Mouse (Mus musculus) heart, embryonic 16.5 days (tissue): ENCODE results near the gene Antxr2. TPM values are rescaled to one million over a fixed set of nuclear protein-coding genes. Genes with fewer than 3 reads are reported as not detected.
A peak's percentile ranks its signal among the peaks of the same experiment; 100 is the strongest.

Experiments
- ATAC-seq: fragments of 200-750 bp; cut with Nextera tagmentation; replicated peaks from 2 replicates; pipeline ENCODE4 v1.8.0; 2017; ENCODE audit warnings: moderate number of reproducible peaks; ENCODE audit not compliant: insufficient read depth, low FRiP score; ENCODE audit errors: extremely low read depth
- H3K27ac ChIP-seq: fragments of 300-500 bp; sonication (generic); 2 replicates; pipeline ENCODE4 v1.5.1; 2014; ENCODE audit warnings: mild to moderate bottlenecking, low read length, control low read depth, moderate library complexity
- H3K27me3 ChIP-seq: fragments of 300-500 bp; sonication (generic); 2 replicates; pipeline ENCODE4 v1.6.1; 2014; ENCODE audit warnings: low read length, mixed read lengths; ENCODE audit not compliant: control insufficient read depth, insufficient read depth
- H3K36me3 ChIP-seq: fragments of 300-500 bp; sonication (generic); 2 replicates; pipeline ENCODE4 v1.6.1; 2014; ENCODE audit not compliant: control insufficient read depth, insufficient read depth
- H3K4me1 ChIP-seq: fragments of 300-500 bp; sonication (generic); 2 replicates; pipeline ENCODE4 v1.6.1; 2014; ENCODE audit warnings: low read length, mixed read lengths; ENCODE audit not compliant: control insufficient read depth, insufficient read depth
- H3K4me2 ChIP-seq: fragments of 300-500 bp; sonication (generic); 2 replicates; pipeline ENCODE4 v1.6.1; 2014; ENCODE audit warnings: low read depth, mild to moderate bottlenecking, control low read depth, low read length
- H3K4me3 ChIP-seq: fragments of 300-500 bp; sonication (generic); 2 replicates; pipeline ENCODE4 v1.5.1; 2014; ENCODE audit warnings: mild to moderate bottlenecking, control low read depth, low read length
- H3K9ac ChIP-seq: fragments of 300-500 bp; sonication (generic); 2 replicates; pipeline ENCODE4 v1.6.1; 2014; ENCODE audit warnings: low read length, control low read depth
- H3K9me3 ChIP-seq: fragments of 300-500 bp; sonication (generic); replicated peaks from 2 replicates; pipeline ENCODE4 v1.6.1; 2016; ENCODE audit warnings: low read length; ENCODE audit not compliant: control insufficient read depth
- WGBS: fragments of 180-500 bp; shearing (Covaris S2); extraction: QIAGEN DNeasy Blood & Tissue Kit; methylation state at CpG from one replicate; pipeline ENCODE4 v1.1.7; 2014; 5-methylcytosine and 5-hydroxymethylcytosine counted together
- polyA plus RNA-seq: library from polyadenylated mRNA; unstranded; fragments of >200 nt; fragmentation: Nextera tagmentation; extraction: Ambion mirVana; gene quantifications from 2 replicates; pipeline ENCODE4 v1.2.1, GENCODE M21; 2015

Antxr2 gene
- polyA plus RNA-seq, 1 experiment from 2014 or later: 58.2 TPM

DNA sequence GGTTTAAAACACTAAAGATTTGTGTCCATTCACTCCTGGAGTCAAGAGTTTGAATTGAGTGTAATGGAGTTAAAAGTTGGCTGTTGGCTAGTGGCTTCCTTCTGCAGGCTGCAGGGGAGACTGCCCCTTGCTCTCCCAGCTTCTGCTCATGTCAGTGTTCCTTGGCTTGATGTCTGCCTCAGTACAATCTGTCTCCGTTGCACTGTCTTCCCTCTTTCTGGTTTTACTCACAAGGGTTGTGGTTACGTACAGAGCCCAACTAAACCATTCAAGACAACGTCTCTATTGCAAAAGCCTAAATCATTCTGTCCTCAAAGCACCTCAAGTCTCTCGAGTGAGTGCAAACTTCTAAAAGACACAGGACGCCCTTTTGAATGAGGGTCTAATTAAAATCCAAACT is 73.3 kb downstream of the Antxr2 start:
- H3K27me3 ChIP-seq: no peaks in the 10 kb centered on the region
- no peak overlapping the region for H3K4me3 ChIP-seq
- no peaks in the 10 kb centered on the region for H3K4me1 ChIP-seq
- H3K9me3 ChIP-seq: no peaks in the 10 kb centered on the region
- peaks cover 31% of the 10 kb centered on the region for H3K36me3 ChIP-seq
- WGBS: 89% methylated on average over 5 of the region's 5 CpGs
- H3K27ac ChIP-seq: no peak overlapping the region
- no peak overlapping the region for H3K4me2 ChIP-seq
- ATAC-seq: no peak
- H3K9ac ChIP-seq: no peak overlapping the region

DNA sequence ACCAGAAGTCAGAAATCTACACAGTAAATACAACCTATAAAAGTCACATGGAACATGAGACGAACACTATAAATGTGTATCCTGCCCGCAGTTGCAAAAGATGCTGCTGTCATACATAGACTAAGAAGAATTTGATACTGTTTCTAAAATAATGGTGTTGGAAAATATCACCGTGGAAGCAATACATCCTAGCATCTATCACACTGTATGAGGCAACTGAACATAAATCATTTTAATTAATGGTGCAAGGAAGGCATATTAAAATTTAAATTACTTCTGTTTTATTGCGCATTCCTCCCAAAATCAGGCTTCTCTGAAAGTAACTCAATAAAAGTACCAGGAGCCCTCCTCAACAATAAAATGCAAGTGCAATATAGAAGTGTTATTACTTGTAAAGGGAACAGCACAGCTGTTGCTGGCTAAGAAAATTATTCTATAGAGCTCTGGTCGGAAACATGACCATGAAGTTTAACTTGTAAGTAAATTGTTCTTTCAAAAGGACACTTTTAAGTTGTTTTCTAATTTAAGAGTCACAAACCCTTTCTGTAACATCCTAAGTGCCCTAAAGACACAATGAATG is 76.6 kb downstream of the Antxr2 start:
- ATAC-seq: no peak
- Histone ChIP-seq H3K9ac (no peak overlapping the region), H3K4me2 (no peak overlapping the region), H3K27me3 (no peaks in the 10 kb centered on the region), H3K9me3 (no peaks in the 10 kb centered on the region), H3K4me3 (no peak overlapping the region), H3K36me3 (peaks cover 15% of the 10 kb centered on the region; the same call in 1 of the 2 replicates), H3K27ac (no peak overlapping the region), H3K4me1 (no peaks in the 10 kb centered on the region)
- WGBS: 90% methylated on average over 5 of the region's 5 CpGs

DNA sequence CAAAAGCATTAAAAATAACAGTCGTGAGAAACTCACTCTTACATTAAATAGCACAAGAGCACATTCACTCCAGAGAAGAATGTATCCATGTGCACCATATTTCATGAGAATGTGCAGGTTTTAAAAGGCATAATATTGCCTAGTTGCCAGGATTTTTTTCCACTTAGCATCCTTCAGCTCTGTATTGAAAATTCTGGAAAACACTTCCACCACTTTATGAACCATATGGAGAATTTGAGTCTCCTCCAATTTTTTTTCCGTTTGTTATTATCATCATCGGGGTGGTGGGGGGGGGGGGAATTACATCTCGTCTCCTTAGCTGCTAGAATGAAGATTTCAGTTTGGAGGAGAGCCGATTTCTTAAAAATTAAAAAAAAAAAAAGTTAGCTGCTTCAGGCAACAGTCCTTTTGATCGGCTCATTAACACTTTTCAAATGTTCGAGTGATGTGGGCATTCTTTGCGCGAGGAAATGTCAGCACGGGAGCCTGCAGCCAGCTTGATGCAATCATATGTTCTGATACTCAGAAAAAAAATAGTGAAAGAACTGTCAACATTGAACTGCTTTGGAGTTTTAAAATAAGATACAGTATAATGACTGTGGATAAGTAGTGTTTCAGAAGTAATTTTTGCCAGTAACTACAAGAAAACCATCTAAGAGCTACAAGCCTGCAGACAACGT is 77.5 kb downstream of the Antxr2 start:
- no peak overlapping the region for H3K27ac ChIP-seq
- ATAC-seq: no peak
- H3K27me3 ChIP-seq: no peaks in the 10 kb centered on the region
- H3K9me3 ChIP-seq: no peaks in the 10 kb centered on the region
- H3K4me3 ChIP-seq: no peak overlapping the region
- 72% methylated on average over 11 of the region's 11 CpGs for WGBS
- no peak overlapping the region for H3K4me2 ChIP-seq
- no peaks in the 10 kb centered on the region for H3K4me1 ChIP-seq
- H3K9ac ChIP-seq: no peak overlapping the region
- H3K36me3 ChIP-seq: peaks cover 10% of the 10 kb centered on the region; the same call in 1 of the 2 replicates

DNA sequence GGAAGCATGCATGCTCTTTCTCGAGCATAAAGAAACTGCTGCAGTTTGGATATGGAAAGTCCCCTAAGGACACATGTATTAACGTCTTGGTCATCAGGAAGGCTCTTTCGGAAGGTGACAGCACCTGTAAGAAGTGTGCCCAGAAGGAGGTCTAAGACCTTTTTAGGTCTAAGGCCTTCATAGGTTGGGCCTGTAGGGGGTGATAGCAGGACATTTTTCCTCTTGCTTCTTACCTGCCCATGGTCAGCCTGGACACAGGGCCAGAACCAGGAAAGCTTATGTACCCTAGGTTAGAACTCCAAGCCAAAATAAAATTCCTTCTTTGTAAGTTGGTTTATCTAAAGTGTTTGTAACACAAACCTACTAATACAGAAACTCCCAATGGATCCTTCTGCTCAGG is 83.6 kb downstream of the Antxr2 start:
- 67% methylated on average over 3 of the region's 3 CpGs for WGBS
- no peak overlapping the region for H3K27ac ChIP-seq
- H3K4me2 ChIP-seq: no peak overlapping the region
- no peaks in the 10 kb centered on the region for H3K27me3 ChIP-seq
- H3K36me3 ChIP-seq: peaks cover 11% of the 10 kb centered on the region
- no peak overlapping the region for H3K4me3 ChIP-seq
- no peaks in the 10 kb centered on the region for H3K9me3 ChIP-seq
- no peak for ATAC-seq
- no peak overlapping the region for H3K9ac ChIP-seq
- no peaks in the 10 kb centered on the region for H3K4me1 ChIP-seq

DNA sequence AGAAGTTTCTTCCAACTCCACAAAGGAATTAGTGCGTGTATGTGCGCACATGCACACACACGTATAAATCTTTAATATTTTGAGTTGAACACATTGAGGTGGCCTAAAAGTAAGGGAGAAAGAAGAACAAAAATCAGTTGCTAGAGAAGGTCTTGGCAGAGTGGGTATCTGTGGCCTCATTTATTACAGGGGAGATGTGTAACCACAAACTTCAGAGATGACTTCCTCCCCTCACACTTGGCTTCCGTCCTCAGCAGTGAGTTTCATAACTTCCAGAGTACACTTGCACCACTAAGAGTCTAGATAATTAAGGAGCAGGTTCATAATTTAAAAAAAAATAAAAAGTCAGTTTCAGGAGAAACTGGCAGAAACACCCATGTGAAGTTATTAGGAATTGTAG is 84.6 kb downstream of the Antxr2 start:
- Histone ChIP-seq H3K27me3 (no peaks in the 10 kb centered on the region), H3K4me3 (no peak overlapping the region), H3K4me1 (no peaks in the 10 kb centered on the region), H3K36me3 (peaks cover 11% of the 10 kb centered on the region), H3K27ac (no peak overlapping the region), H3K9me3 (no peaks in the 10 kb centered on the region), H3K9ac (no peak overlapping the region), H3K4me2 (no peak overlapping the region)
- ATAC-seq: no peak
- WGBS: 87% methylated on average over 4 of the region's 4 CpGs

DNA sequence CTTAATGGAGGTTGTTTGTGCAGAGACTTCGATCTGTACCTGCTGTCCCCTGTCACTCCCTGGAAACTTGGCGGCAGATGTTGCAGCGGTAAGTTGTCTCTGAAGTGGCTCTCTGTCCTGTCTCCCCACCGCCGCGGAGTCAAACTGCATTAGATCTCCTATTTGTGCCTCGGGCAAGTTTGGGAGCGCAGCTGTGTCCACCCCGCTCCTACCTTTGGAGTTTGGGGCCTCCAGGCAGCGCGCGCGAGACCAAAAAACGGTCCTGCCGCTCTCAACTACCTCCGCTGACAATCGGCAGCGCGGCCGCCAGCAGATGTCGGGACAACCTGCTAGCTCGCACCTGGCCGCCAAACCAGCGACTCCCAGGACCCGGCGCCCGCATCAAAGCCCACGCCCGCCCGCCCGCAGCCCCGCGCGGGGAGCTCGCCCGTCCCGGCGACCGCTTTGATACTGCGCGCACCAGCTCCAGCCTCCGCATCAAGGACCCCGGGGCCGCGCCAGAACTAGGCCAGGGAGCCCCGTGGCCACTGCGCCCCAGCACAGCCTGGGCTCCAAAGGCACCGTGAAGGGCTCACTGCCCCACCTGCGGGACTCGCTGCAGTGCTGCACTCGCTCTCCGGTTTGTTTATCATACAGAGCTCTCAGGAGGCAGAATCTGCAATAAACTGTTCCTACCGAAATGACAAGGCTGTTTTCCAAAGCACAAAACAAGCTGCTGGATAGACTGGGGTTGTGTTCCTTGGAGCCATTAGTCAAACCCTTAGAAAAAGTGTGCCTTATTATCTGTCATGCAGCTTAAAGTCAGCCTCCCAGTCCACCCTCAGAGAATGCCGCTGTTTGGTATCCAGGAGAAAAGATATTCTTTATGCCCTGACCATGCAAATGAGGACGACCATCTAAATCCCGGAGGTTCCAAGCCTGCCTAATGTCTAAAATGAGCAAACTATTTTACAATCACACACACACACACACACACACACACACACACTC is 95.4 kb downstream of the Antxr2 start:
- 10% methylated on average over 56 of the region's 56 CpGs for WGBS
- peak overlapping the region; percentile 72 for H3K9ac ChIP-seq
- no peaks in the 10 kb centered on the region for H3K9me3 ChIP-seq
- H3K27ac ChIP-seq: no peak overlapping the region
- peak; percentile 82 for ATAC-seq
- H3K27me3 ChIP-seq: no peaks in the 10 kb centered on the region
- peak overlapping the region; percentile 54 for H3K4me3 ChIP-seq
- peak overlapping the region; percentile 80 for H3K4me2 ChIP-seq
- H3K4me1 ChIP-seq: peaks cover 4% of the 10 kb centered on the region
- H3K36me3 ChIP-seq: peaks cover 29% of the 10 kb centered on the region

DNA sequence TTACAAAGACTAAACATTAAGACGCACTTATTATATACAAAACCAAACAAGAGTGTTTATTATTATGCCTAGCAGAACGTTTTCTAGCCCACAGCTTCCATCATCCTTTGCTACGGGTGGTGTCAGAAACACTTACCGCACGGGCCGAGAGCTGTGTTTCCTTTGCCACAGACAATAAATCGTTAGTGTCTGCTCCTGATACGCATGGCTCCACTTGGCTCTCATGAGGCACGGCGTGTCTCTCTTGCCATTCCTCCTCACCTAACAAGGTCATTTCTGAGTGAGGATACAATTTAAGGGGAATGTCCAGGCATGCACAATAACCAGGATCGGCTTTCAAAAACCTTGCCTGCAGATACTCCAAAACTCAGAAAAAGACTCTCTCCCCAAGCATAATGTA is 113.2 kb downstream of the Antxr2 start:
- H3K4me1 ChIP-seq: no peaks in the 10 kb centered on the region
- H3K9me3 ChIP-seq: no peaks in the 10 kb centered on the region
- no peak overlapping the region for H3K9ac ChIP-seq
- H3K36me3 ChIP-seq: peaks cover 6% of the 10 kb centered on the region
- ATAC-seq: no peak
- H3K27ac ChIP-seq: no peak overlapping the region
- no peak overlapping the region for H3K4me3 ChIP-seq
- no peaks in the 10 kb centered on the region for H3K27me3 ChIP-seq
- no peak overlapping the region for H3K4me2 ChIP-seq
- 72% methylated on average over 11 of the region's 11 CpGs for WGBS

DNA sequence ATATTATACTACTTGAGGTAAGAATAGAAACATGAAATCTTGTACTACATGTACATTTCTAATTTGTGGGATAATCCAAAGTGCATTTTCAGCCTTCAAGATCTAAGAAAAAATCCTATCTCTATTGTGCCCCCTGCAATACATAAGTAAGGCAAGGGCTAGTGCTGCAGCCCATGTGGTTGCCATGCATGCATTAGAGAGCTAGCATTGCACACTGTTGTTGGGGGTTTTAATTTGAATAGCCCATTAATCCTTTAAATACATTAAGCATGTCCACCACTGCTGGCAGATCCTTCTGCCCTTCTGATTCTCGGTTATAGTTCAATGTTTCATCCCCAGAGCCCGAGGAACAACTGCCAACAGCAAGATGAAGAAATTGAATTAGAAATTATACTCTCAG is 116.0 kb downstream of the Antxr2 start:
- no peak overlapping the region for H3K4me3 ChIP-seq
- no peak overlapping the region for H3K27ac ChIP-seq
- no peak overlapping the region for H3K4me2 ChIP-seq
- no peaks in the 10 kb centered on the region for H3K27me3 ChIP-seq
- peaks cover 3% of the 10 kb centered on the region for H3K36me3 ChIP-seq
- H3K9me3 ChIP-seq: no peaks in the 10 kb centered on the region
- no peak for ATAC-seq
- no peak overlapping the region for H3K9ac ChIP-seq
- 84% methylated on average over 2 of the region's 2 CpGs for WGBS
- no peaks in the 10 kb centered on the region for H3K4me1 ChIP-seq

DNA sequence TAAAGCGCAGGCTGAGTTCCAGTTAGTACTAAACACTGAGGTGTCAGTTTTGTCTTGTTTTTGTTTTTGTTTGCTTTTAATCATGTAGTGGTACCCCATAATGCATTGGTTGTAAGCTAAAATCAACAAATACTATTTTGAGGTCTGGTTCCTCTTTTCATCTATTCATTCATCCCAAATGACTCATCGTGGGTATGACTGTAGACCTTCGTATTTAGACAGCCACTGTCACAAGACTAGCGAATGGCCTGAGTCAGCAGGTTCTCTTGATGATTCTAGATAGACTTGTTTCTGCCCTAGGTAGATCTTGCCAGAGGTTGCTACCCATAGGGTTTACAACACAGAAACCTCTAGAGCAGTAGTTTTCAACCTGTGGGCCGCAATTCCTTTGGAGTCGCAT is 116.9 kb downstream of the Antxr2 start:
- no peak overlapping the region for H3K9ac ChIP-seq
- no peaks in the 10 kb centered on the region for H3K27me3 ChIP-seq
- H3K4me3 ChIP-seq: no peak overlapping the region
- no peak overlapping the region for H3K27ac ChIP-seq
- H3K36me3 ChIP-seq: peaks cover 2% of the 10 kb centered on the region; the same call in 1 of the 2 replicates
- no peak overlapping the region for H3K4me2 ChIP-seq
- WGBS: 89% methylated on average over 6 of the region's 6 CpGs
- no peaks in the 10 kb centered on the region for H3K4me1 ChIP-seq
- H3K9me3 ChIP-seq: no peaks in the 10 kb centered on the region
- ATAC-seq: no peak
